ENCODE assay signal across 17 mouse cellular contexts in genomic region chr6:125711261-125711660, GRCm38 (mm10). TPM values are rescaled to one million over a fixed set of nuclear protein-coding genes. Genes with fewer than 3 reads are reported as not detected.
A peak's percentile ranks its signal among the peaks of the same experiment; 100 is the strongest.
DNase-seq lines count a peak whose midpoint lies in the region; ATAC-seq lines count a peak whose summit lies in the region.
"Had no signal": no experiment of that assay in that cellular context is flagged by ENCODE, and none has a peak within 500 bp of the region (broad histone marks: within the 10 kb centered on the region; RNA-seq: fewer than 3 reads in every experiment).

No protein-coding gene starts in this region.

- DNase-seq in right cerebral cortex, adult 18-20 months: peak; percentile 65
- DNase-seq in right cerebral cortex, postnatal 4 days: no peak
- peak; percentile 80 for DNase-seq in layer of hippocampus, adult 9-11 months
- peak; percentile 56 to 78 for DNase-seq in left cerebral cortex, postnatal 14 days (ENCODE audit: low spot score in 2 of 2)
- DNase-seq in adrenal gland, adult 2 months: no peak
- no peak for DNase-seq in adrenal gland, postnatal 36 days
- DNase-seq: cerebellum, adult 2 months; heart, adult 2 months; heart, postnatal 36 days; lung, adult 18-20 months had no signal

- no peaks in the 10 kb centered on the region for H3K27me3 ChIP-seq in forebrain, embryonic 12.5 days
- H3K27me3 ChIP-seq: limb, embryonic 13.5 days; midbrain, embryonic 15.5 days had no signal

- no peak overlapping the region for H3K4me3 ChIP-seq in forebrain, embryonic 12.5 days (replicated peaks)
- H3K4me3 ChIP-seq: heart, adult 2 months; limb, embryonic 13.5 days; midbrain, embryonic 15.5 days had no signal

- 94% methylated on average over 16 of the region's 16 CpGs for WGBS in forebrain, embryonic 12.5 days

- H3K4me2 ChIP-seq in forebrain, embryonic 12.5 days: no peak overlapping the region
- H3K4me2 ChIP-seq: limb, embryonic 13.5 days; midbrain, embryonic 15.5 days had no signal

- H3K36me3 ChIP-seq in forebrain, embryonic 12.5 days (replicated peaks): no peaks in the 10 kb centered on the region
- H3K36me3 ChIP-seq: limb, embryonic 13.5 days; midbrain, embryonic 15.5 days had no signal

- no peaks in the 10 kb centered on the region for H3K4me1 ChIP-seq in forebrain, embryonic 12.5 days
- H3K4me1 ChIP-seq: limb, embryonic 13.5 days; midbrain, embryonic 15.5 days had no signal

- ATAC-seq in forebrain, embryonic 12.5 days (ENCODE audit: low FRiP score): no peak
- ATAC-seq: CD4-positive, CD25-positive, alpha-beta regulatory T cell, adult 4 months; inflammation-experienced regulatory T-cells, adult 6 months; midbrain, embryonic 15.5 days had no signal

- no peaks in the 10 kb centered on the region for H3K9me3 ChIP-seq in forebrain, embryonic 12.5 days
- H3K9me3 ChIP-seq: limb, embryonic 13.5 days; midbrain, embryonic 15.5 days had no signal

- intact Hi-C loops in left cerebral cortex, postnatal 14 days (cut with DNase I): no loop called here

- no peak overlapping the region for H3K27ac ChIP-seq in forebrain, embryonic 12.5 days
- H3K27ac ChIP-seq: heart, adult 2 months; kidney, postnatal 0 days; limb, embryonic 13.5 days; midbrain, embryonic 15.5 days had no signal

- no peak overlapping the region for H3K9ac ChIP-seq in forebrain, embryonic 12.5 days
- H3K9ac ChIP-seq: limb, embryonic 13.5 days; midbrain, embryonic 15.5 days had no signal

RNA-seq across cellular contexts. Expression of gene Ano2, which starts 21.0 kb away (rescaled TPM):
- 1 to 10 TPM in 1 of 2 experiments, under 1 TPM in 1; 0.92 to 3.5 TPM for total RNA-seq in left cerebral cortex, postnatal 14 days (2021)
- total RNA-seq in adrenal gland, adult 2 months (2021): under 1 TPM; 0.09 to 0.10 TPM
- polyA plus RNA-seq in adrenal gland, adult 2 months (2012; rRNA removed): 0.03 TPM in 1 of 2 replicates, not detected in the other
- total RNA-seq in adrenal gland, postnatal 36 days (2021): under 1 TPM in 1 of 2 experiments, not detected in 1; 0.07 TPM
- 0.18 and 0.26 TPM in 2 replicates for polyA plus RNA-seq in forebrain, embryonic 12.5 days (2016; fragmentation: Nextera tagmentation; extraction: Ambion mirVana)
- total RNA-seq: gastrocnemius, adult 18-20 months; heart, postnatal 36 days had no signal
- polyA plus RNA-seq: CD4-positive, CD25-positive, alpha-beta regulatory T cell, adult 4 months; inflammation-experienced regulatory T-cells, adult 6 months; limb, embryonic 13.5 days had no signal

Comparison
In these comparisons a context has a peak if more than half of its experiments do, and no peak if none do; other contexts are left out.
1. DNase-seq: peak in right cerebral cortex, adult 18-20 months (single experiment), layer of hippocampus, adult 9-11 months (single experiment) and left cerebral cortex, postnatal 14 days (2 of 2); none in right cerebral cortex, postnatal 4 days (single experiment), adrenal gland, adult 2 months (single experiment) and adrenal gland, postnatal 36 days (0 of 2).